Mouse (Mus musculus): Measurements from ENCODE around the gene Cutal.

GRCm38 (mm10) chr2:34835669-34836068, 38.5 kb upstream of the Cutal start:
- TF ChIP-seq NELFE (IDR thresholded peaks at IDR 0.05; ENCODE audit: low read depth, low read length), result no peak
- TF ChIP-seq HCFC1 (IDR thresholded peaks at IDR 0.05; ENCODE audit: low read depth, low read length), result no peak
- no peak for TF ChIP-seq CTCF (conservative IDR thresholded peaks at IDR 0.05 in 1 of 2, IDR thresholded peaks at IDR 0.05 in 1 of 2; ENCODE audit: low read depth in 2 of 2, low read length in 2 of 2)
- TF ChIP-seq POLR2AphosphoS2 (IDR thresholded peaks at IDR 0.05; ENCODE audit: low read depth, low read length), result no peak
- TF ChIP-seq MAZ (IDR thresholded peaks at IDR 0.05; ENCODE audit: low read depth, low read length), result no peak
- TF ChIP-seq RCOR1 (conservative IDR thresholded peaks at IDR 0.05; ENCODE audit: low read depth, low read length), result no peak
- no peak for TF ChIP-seq MAFK (IDR thresholded peaks at IDR 0.05; ENCODE audit: insufficient replicate concordance, low read length)
- TF ChIP-seq POLR2A (IDR thresholded peaks at IDR 0.05; ENCODE audit: low read depth, low read length), result no peak
- no peak for TF ChIP-seq CHD2 (IDR thresholded peaks at IDR 0.05; ENCODE audit: low read length)
